In genomic region chr12:76582139-76582538, GRCm38 (mm10) we compare ENCODE assay signal across 13 mouse cellular contexts. TPM values are rescaled to one million over a fixed set of nuclear protein-coding genes. Genes with fewer than 3 reads are reported as not detected.
DNase-seq lines count a peak whose midpoint lies in the region; ATAC-seq lines count a peak whose summit lies in the region.
"Had no signal": no experiment of that assay in that cellular context is flagged by ENCODE, and none has a peak within 500 bp of the region (broad histone marks: within the 10 kb centered on the region; RNA-seq: fewer than 3 reads in every experiment).

No protein-coding gene starts in this region.

- no peak overlapping the region for H3K9ac ChIP-seq in midbrain, embryonic 11.5 days (ENCODE audit: low read length)
- no peak overlapping the region for H3K9ac ChIP-seq in midbrain, embryonic 13.5 days (replicated peaks)
- H3K9ac ChIP-seq: midbrain, embryonic 12.5 days; stomach, embryonic 15.5 days had no signal

- no peaks in the 10 kb centered on the region for H3K27me3 ChIP-seq in midbrain, embryonic 11.5 days (ENCODE audit: control insufficient read depth, insufficient read depth, low read length)
- H3K27me3 ChIP-seq in midbrain, embryonic 13.5 days: no peaks in the 10 kb centered on the region
- H3K27me3 ChIP-seq: hindbrain, embryonic 13.5 days; midbrain, embryonic 12.5 days; stomach, embryonic 15.5 days had no signal

- 94% methylated on average over 3 of the region's 3 CpGs for WGBS in midbrain, embryonic 11.5 days
- 91% methylated on average over 3 of the region's 3 CpGs for WGBS in midbrain, embryonic 13.5 days

- no peaks in the 10 kb centered on the region for H3K9me3 ChIP-seq in midbrain, embryonic 11.5 days (ENCODE audit: control insufficient read depth, low read length)
- no peaks in the 10 kb centered on the region for H3K9me3 ChIP-seq in midbrain, embryonic 13.5 days
- H3K9me3 ChIP-seq: hindbrain, embryonic 13.5 days; midbrain, embryonic 12.5 days; stomach, embryonic 15.5 days had no signal

- no peaks in the 10 kb centered on the region for H3K36me3 ChIP-seq in midbrain, embryonic 11.5 days (ENCODE audit: control insufficient read depth, insufficient read depth, low read length)
- H3K36me3 ChIP-seq in midbrain, embryonic 13.5 days: no peaks in the 10 kb centered on the region
- H3K36me3 ChIP-seq: hindbrain, embryonic 13.5 days; midbrain, embryonic 12.5 days had no signal

- H3K4me1 ChIP-seq in midbrain, embryonic 11.5 days (ENCODE audit: control insufficient read depth, insufficient read depth, low read length): no peaks in the 10 kb centered on the region
- peaks cover 7% of the 10 kb centered on the region; the same call in 1 of the 2 replicates for H3K4me1 ChIP-seq in midbrain, embryonic 13.5 days (replicated peaks)

- DNase-seq in adrenal gland, postnatal 10 days: peak; percentile 67
- no peak for DNase-seq in adrenal gland, adult 8-10 months
- peak; percentile 50 for DNase-seq in kidney, adult 11 months
- DNase-seq in kidney, adult 8-10 months: no peak
- DNase-seq in midbrain, embryonic 11.5 days (ENCODE audit: low spot score, missing footprints): peak; percentile 28
- DNase-seq in right cerebral cortex, postnatal 14 days: no peak
- no peak for DNase-seq in right cerebral cortex, postnatal 36 days (ENCODE audit: low spot score in 2 of 2)
- DNase-seq: cerebellum, adult 11 months; thymus, postnatal 25 days had no signal

- ATAC-seq in midbrain, embryonic 11.5 days (ENCODE audit: low FRiP score): no peak
- no peak for ATAC-seq in midbrain, embryonic 13.5 days

- no peak overlapping the region for H3K27ac ChIP-seq in midbrain, embryonic 11.5 days (ENCODE audit: low read depth, low read length)
- no peak overlapping the region for H3K27ac ChIP-seq in midbrain, embryonic 13.5 days
- H3K27ac ChIP-seq: hindbrain, embryonic 13.5 days; midbrain, embryonic 12.5 days; stomach, embryonic 15.5 days had no signal

- no peak overlapping the region for H3K4me2 ChIP-seq in midbrain, embryonic 11.5 days
- H3K4me2 ChIP-seq in midbrain, embryonic 13.5 days (replicated peaks): no peak overlapping the region
- H3K4me2 ChIP-seq: hindbrain, embryonic 13.5 days; midbrain, embryonic 12.5 days; stomach, embryonic 15.5 days had no signal

- no peak overlapping the region for H3K4me3 ChIP-seq in midbrain, embryonic 11.5 days (ENCODE audit: low read depth, low read length)
- H3K4me3 ChIP-seq in midbrain, embryonic 13.5 days (replicated peaks): no peak overlapping the region
- H3K4me3 ChIP-seq: hindbrain, embryonic 13.5 days; midbrain, embryonic 12.5 days; stomach, embryonic 15.5 days had no signal

RNA-seq across cellular contexts. Expression of gene Plekhg3, which starts 51.4 kb away (rescaled TPM):
- 10 to 100 TPM; 21.1 to 22.0 TPM for total RNA-seq in adrenal gland, postnatal 10 days (2021)
- total RNA-seq in adrenal gland, adult 8-10 months (2022): 10 to 100 TPM; 10.8 to 23.4 (median 16.2) TPM
- polyA plus RNA-seq in midbrain, embryonic 11.5 days (2014; fragmentation: Nextera tagmentation; extraction: Ambion mirVana): 0.62 and 1.3 TPM in 2 replicates
- 0.78 and 1.4 TPM in 2 replicates for polyA plus RNA-seq in midbrain, embryonic 13.5 days (2015; fragmentation: Nextera tagmentation; extraction: Ambion mirVana)

Comparison
In these comparisons a context has a peak if more than half of its experiments do, and no peak if none do; other contexts are left out.
1. DNase-seq: peak in adrenal gland, postnatal 10 days (single experiment), kidney, adult 11 months (single experiment) and midbrain, embryonic 11.5 days (single experiment); none in adrenal gland, adult 8-10 months (single experiment), kidney, adult 8-10 months (0 of 2), right cerebral cortex, postnatal 14 days (single experiment) and right cerebral cortex, postnatal 36 days (0 of 2).